Mouse (Mus musculus): ENCODE results near the gene Unc93b1. TPM values are rescaled to one million over a fixed set of nuclear protein-coding genes. Genes with fewer than 3 reads are reported as not detected.
A peak's percentile ranks its signal among the peaks of the same experiment; 100 is the strongest.

The Unc93b1 gene
- polyA plus RNA-seq, 1 experiment from 2014 or later = 6.9 TPM

DNA sequence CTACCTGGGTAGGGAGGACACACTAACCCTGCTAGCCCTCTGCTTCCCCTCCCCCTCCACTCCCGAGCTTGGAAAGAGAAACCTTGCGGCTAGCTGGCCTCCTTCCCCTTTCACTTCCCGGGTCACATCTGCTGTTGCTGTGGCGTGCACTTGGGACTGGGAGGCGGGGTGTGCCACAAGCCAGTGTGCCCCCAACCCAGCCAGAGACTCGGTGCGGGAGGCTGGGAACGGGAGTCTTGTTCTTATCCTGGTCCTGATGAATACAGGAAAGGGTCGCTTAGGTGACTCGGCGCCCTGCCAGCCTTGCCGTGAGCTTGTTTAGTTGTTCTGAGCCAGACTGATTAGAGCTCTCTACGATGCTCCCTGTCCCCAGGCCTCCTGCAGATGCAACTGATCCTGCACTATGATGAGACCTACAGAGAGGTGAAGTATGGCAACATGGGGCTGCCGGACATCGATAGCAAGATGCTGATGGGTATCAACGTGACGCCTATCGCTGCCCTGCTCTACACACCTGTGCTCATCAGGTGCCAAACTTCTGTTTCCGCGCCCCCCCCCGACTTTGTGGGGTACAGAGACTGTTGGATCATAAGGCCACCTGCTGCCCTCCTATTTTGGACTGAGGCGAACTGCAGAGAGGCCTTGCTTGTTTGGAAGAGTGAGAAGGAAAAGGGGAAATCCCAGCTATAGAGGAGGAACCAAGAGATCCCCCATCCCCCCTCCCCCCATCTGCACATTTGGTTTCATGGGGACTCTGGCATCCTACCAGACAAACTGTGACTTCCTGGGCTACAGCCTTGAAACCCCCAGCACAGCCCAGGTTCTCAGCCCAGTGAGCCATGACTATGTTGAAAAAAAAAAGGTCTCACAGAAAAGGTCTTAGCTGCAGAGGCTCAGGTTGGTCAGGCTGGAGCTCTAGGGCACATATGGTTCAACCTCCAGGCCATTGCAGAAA lies 1.2 kb downstream of the Unc93b1 start:
- Histone ChIP-seq H3K27ac (replicated peaks) (no peak overlapping the region), H3K9ac (replicated peaks) (peak overlapping the region; percentile 33), H3K4me1 (peaks cover 13% of the 10 kb centered on the region), H3K4me2 (replicated peaks) (peak overlapping the region; percentile 70), H3K9me3 (no peaks in the 10 kb centered on the region), H3K4me3 (peak overlapping the region; percentile 39), H3K36me3 (no peaks in the 10 kb centered on the region), H3K27me3 (peaks cover 4% of the 10 kb centered on the region; the same call in 1 of the 2 replicates)
- WGBS = 6% methylated on average over 21 of the region's 22 CpGs
- ATAC-seq (replicated peaks) = no peak

DNA sequence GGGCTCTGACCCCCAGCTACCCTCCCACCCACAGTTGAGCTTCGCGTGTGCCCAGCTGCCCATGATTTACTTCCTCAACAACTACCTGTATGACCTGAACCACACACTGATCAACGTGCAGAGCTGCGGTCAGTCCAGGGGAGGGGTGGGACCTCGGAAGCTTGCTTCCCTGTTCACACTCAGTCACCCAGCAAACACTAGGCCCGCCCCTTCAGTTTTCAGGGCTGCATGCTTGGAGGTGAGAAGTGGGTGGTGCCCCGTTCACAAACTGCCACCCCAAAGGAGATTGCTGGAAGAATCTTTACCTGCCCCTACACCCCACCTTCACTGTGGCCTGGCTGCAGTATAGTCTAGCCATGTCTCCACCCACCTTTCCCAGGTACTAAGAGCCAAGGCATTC lies 7.3 kb downstream of the Unc93b1 start:
- WGBS = 90% methylated on average over 7 of the region's 7 CpGs
- Histone ChIP-seq H3K4me1 (0 out of 2 replicates have a peak, but pooled peaks cover 4% of the 10 kb centered on the region), H3K9me3 (no peaks in the 10 kb centered on the region), H3K4me3 (no peak overlapping the region), H3K9ac (replicated peaks) (no peak overlapping the region), H3K4me2 (replicated peaks) (no peak overlapping the region), H3K27me3 (0 out of 2 replicates have a peak, but pooled peaks cover 3% of the 10 kb centered on the region), H3K27ac (replicated peaks) (no peak overlapping the region), H3K36me3 (no peaks in the 10 kb centered on the region)
- ATAC-seq (replicated peaks) = no peak

DNA sequence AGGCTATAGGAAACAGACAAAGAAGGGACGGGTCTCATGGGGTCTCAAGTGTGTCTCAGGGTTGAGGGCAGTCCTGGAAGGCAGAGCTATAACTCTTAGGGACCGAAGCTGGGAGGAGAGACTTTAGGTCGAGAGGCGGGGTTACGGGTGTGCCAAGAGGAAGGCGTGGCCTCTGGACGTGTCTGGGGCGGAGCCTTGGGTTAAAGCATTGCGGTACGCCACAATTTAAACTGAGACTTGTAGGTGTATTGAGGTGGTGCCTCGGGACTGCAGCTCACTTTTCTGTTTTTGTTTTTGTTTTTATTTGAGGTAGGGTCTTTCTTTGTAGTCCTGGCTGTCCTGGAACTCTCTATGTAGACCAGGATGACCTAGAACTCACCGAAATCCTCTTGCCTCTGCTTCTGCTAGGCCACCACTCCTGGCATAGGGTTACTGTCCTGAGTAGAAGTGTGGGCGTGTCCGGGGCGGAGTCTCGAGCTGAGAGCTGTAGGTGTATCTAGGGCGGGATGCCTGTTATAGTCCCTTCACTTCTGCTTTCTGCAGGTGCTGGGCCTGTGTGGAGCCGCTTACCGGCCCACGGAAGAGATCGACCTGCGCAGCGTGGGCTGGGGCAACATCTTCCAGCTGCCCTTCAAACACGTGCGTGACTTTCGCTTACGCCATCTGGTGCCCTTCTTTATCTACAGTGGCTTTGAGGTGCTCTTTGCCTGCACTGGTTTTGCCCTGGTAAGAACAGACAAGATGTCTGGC lies 8.2 kb downstream of the Unc93b1 start:
- Histone ChIP-seq H3K36me3 (no peaks in the 10 kb centered on the region), H3K4me1 (0 out of 2 replicates have a peak, but pooled peaks cover 4% of the 10 kb centered on the region), H3K27me3 (0 out of 2 replicates have a peak, but pooled peaks cover 3% of the 10 kb centered on the region), H3K9me3 (no peaks in the 10 kb centered on the region), H3K4me2 (replicated peaks) (no peak overlapping the region), H3K9ac (replicated peaks) (no peak overlapping the region), H3K27ac (replicated peaks) (no peak overlapping the region), H3K4me3 (no peak overlapping the region)
- WGBS = 30% methylated on average over 27 of the region's 27 CpGs
- ATAC-seq (replicated peaks) = no peak

DNA sequence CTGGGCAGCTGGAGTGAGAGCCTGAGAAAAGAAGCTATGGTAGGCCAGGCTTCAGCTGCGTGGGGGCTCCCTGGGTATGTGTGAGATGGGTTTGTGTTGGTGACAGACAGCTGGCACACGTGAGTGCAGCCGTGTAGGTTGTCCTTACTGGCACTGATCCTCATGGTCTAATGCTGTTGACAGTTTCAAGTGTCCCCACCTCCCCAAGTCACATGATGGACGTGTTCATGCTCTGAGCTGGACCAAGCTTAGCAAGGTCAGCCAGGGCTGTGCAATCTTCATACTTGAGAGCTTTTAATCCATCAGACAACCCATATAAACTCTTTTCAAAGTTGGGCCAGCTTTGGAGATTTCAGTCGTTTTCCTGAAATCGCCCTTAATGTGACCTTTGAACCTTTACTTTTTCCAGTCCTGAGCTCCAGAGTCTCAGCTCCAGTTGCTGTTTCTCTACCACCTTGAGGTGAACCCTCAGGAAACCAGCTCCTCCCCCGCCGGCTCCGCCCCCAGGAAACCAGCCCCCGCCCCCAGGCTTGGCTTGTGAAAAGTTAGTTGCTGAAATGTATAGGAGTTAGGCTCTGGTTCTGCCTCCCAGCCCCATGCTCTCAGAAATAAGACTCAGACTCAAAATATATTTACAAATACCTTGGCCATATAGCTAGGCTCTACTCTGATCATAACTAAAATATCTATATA lies 11.0 kb downstream of the Unc93b1 start:
- Histone ChIP-seq H3K9ac (replicated peaks) (no peak overlapping the region), H3K9me3 (no peaks in the 10 kb centered on the region), H3K4me3 (no peak overlapping the region), H3K4me2 (replicated peaks) (no peak overlapping the region), H3K36me3 (no peaks in the 10 kb centered on the region), H3K27me3 (0 out of 2 replicates have a peak, but pooled peaks cover 3% of the 10 kb centered on the region), H3K4me1 (0 out of 2 replicates have a peak, but pooled peaks cover 4% of the 10 kb centered on the region), H3K27ac (replicated peaks) (no peak overlapping the region)
- ATAC-seq (replicated peaks) = no peak
- WGBS = 40% methylated on average over 10 of the region's 10 CpGs

DNA sequence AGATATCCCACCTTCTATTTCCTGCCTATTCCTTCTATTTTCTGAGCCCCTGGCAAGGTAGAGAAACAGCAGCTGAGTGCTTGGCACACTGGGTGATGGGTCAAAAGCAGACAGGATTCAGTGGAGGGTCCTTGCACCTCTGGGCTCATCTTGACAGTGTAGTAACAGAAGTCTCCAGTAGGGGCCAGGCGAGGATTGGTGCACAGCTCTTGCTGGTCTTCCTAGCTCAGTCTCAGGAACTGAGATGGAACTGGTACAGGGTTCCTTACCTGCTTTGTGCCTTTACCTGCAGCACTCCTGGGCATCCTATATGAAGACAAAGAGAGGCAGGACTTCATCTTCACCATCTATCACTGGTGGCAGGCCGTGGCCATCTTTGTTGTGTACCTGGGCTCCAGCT lies 11.7 kb downstream of the Unc93b1 start:
- peak; percentile 68; the same call in 1 of the 2 replicates for ATAC-seq (replicated peaks)

DNA sequence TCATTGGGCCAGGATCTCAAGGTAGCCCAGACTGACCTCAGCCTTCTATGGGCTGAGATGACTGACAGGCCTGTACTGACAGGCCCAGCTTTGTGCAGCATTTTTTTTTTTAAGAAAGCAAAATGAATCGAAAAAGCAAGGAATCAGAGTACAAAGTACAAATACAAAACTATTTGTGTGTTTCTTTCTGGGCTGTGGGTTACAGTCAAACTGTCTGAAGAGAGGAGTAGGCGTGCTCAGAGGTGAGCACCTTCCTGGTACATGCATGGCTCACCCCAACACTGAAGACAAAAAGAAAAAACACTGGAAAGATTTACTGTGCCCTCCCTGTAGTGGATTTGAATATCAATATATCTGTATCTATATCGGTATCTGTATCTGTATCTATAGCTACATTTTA lies 12.8 kb downstream of the Unc93b1 start:
- Histone ChIP-seq H3K27me3 (0 out of 2 replicates have a peak, but pooled peaks cover 3% of the 10 kb centered on the region), H3K9me3 (no peaks in the 10 kb centered on the region), H3K4me3 (no peak overlapping the region), H3K9ac (replicated peaks) (no peak overlapping the region), H3K27ac (replicated peaks) (no peak overlapping the region), H3K4me2 (replicated peaks) (no peak overlapping the region), H3K4me1 (0 out of 2 replicates have a peak, but pooled peaks cover 4% of the 10 kb centered on the region), H3K36me3 (no peaks in the 10 kb centered on the region)
- WGBS = 77% methylated on average over 3 of the region's 3 CpGs
- no peak for ATAC-seq (replicated peaks)

More for the DNA sequence above, 11.7 kb downstream of the Unc93b1 start:
- Histone ChIP-seq H3K4me1 (0 out of 2 replicates have a peak, but pooled peaks cover 4% of the 10 kb centered on the region), H3K27me3 (0 out of 2 replicates have a peak, but pooled peaks cover 3% of the 10 kb centered on the region), H3K9ac (replicated peaks) (no peak overlapping the region), H3K4me3 (no peak overlapping the region), H3K4me2 (replicated peaks) (no peak overlapping the region), H3K9me3 (no peaks in the 10 kb centered on the region), H3K27ac (replicated peaks) (no peak overlapping the region), H3K36me3 (no peaks in the 10 kb centered on the region)
- 12% methylated on average over 2 of the region's 2 CpGs for WGBS

DNA sequence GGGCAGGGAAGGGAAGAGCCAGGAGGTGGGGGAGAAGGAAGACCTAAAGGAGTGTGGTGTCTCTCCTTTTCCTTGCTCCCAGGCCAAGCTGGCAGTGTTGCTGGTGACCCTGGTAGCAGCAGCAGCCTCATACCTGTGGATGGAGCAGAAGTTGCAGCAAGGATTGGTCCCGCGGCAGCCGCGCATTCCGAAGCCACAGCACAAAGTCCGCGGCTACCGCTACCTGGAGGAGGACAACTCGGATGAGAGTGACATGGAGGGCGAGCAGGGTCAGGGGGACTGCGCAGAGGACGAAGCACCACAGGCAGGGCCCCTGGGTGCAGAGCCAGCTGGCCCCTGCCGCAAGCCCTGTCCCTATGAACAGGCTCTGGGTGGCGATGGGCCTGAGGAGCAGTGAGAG lies 13.6 kb downstream of the Unc93b1 start:
- Histone ChIP-seq H3K4me3 (no peak overlapping the region), H3K4me1 (0 out of 2 replicates have a peak, but pooled peaks cover under 1% of the 10 kb centered on the region), H3K27ac (replicated peaks) (no peak overlapping the region), H3K9me3 (no peaks in the 10 kb centered on the region), H3K36me3 (no peaks in the 10 kb centered on the region), H3K4me2 (replicated peaks) (no peak overlapping the region), H3K9ac (replicated peaks) (no peak overlapping the region; the same call in 1 of the 2 replicates), H3K27me3 (no peaks in the 10 kb centered on the region)
- WGBS = 76% methylated on average over 14 of the region's 14 CpGs
- no peak for ATAC-seq (replicated peaks)

DNA sequence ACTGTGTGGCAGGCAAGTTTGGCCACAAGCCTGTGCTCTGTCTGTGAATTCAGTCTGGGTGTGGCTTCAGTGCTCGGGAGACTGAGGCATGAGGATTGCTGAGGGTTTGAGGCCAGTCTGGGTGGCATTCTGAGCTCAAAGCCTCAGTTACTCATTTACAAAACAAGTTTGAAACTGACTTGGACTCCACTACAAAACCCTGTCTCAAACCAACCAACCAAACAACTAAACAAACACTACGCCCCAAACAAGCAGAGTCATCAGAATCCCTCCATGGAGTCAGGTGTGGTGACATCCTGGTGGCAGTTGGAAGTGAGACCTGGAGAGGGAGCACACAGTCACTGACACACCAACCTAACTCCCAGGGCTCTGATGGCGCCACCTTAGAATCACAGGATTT lies 15.3 kb downstream of the Unc93b1 start:
- Histone ChIP-seq H3K27ac (replicated peaks) (no peak overlapping the region), H3K9ac (replicated peaks) (no peak overlapping the region), H3K4me3 (no peak overlapping the region), H3K36me3 (no peaks in the 10 kb centered on the region), H3K27me3 (no peaks in the 10 kb centered on the region), H3K4me1 (no peaks in the 10 kb centered on the region), H3K9me3 (no peaks in the 10 kb centered on the region), H3K4me2 (replicated peaks) (no peak overlapping the region)
- ATAC-seq (replicated peaks) = no peak
- 79% methylated on average over 3 of the region's 3 CpGs for WGBS

DNA sequence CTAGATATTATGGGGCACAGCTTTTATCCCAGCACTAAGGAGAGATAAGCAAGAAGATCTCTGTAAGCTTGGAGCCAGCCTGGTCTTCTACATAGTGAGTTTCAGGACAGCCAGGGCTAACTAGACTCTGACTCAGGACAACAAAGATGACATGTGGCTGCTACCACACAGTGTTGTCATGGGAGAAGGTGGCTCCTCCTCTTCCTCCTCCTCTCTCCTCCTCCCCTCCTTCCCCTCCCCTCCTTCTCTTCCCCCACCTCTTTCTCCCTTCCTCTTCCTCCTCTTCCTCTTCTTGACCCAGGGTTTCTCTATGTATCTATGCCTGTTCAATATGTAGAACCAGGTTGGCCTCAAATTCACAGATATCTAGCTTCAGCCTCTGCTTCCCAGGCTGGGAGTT lies 16.5 kb downstream of the Unc93b1 start:
- no peak overlapping the region for H3K27ac ChIP-seq (replicated peaks)
- no peaks in the 10 kb centered on the region for H3K4me1 ChIP-seq
- H3K9ac ChIP-seq (replicated peaks) = no peak overlapping the region
- no peaks in the 10 kb centered on the region for H3K36me3 ChIP-seq
- no peak for ATAC-seq (replicated peaks)
- H3K27me3 ChIP-seq = no peaks in the 10 kb centered on the region
- no peak overlapping the region for H3K4me3 ChIP-seq
- H3K4me2 ChIP-seq (replicated peaks) = no peak overlapping the region
- no peaks in the 10 kb centered on the region for H3K9me3 ChIP-seq

DNA sequence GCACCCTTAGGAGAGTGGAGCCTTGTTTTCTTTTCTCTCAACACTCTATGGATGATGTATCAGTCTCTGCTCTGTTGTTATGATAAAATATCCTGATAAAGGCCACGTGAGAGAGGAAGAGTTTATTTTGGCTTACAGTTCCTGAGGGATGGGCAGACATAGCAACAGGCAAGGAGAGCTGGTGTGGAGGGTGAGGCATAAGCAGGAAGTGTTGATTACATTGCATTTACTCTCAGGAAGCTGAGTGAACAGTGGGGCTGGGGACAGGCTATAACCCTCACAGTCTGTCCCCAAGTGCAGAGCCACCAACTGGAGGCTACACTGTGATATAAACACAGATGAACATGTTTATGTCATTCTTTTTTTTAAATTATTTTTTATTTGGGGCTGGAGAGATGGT lies 17.1 kb downstream of the Unc93b1 start:
- Histone ChIP-seq H3K9me3 (no peaks in the 10 kb centered on the region), H3K27ac (replicated peaks) (no peak overlapping the region), H3K4me3 (no peak overlapping the region), H3K4me2 (replicated peaks) (no peak overlapping the region), H3K36me3 (no peaks in the 10 kb centered on the region), H3K4me1 (no peaks in the 10 kb centered on the region), H3K9ac (replicated peaks) (no peak overlapping the region), H3K27me3 (no peaks in the 10 kb centered on the region)
- ATAC-seq (replicated peaks) = no peak
- WGBS = 48% methylated on average over 1 of the region's 1 CpGs

DNA sequence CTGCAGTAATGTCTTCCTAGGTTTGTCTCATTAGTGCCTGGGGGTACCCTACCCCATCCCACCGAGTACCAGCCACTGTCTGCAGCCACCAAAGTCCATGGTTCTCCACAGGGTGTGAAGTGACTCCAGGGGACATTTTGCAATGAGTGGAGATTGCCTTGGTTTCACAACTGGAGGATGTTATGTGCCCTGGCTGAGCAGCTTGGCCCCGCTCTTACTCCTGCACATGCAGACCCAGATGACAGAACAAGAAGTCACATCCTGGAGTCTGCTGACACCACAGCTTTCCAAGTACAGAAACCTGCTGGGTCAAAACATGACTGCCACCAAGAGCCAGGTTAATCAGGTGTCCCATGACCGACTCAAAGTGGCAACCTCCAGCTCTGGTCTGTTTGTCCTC lies 20.0 kb downstream of the Unc93b1 start:
- H3K36me3 ChIP-seq = no peaks in the 10 kb centered on the region
- no peak overlapping the region for H3K4me3 ChIP-seq
- no peak overlapping the region for H3K4me2 ChIP-seq (replicated peaks)
- H3K27me3 ChIP-seq = no peaks in the 10 kb centered on the region
- H3K4me1 ChIP-seq = no peaks in the 10 kb centered on the region; the same call in 1 of the 2 replicates
- no peak overlapping the region for H3K9ac ChIP-seq (replicated peaks)
- no peaks in the 10 kb centered on the region for H3K9me3 ChIP-seq
- ATAC-seq (replicated peaks) = no peak
- H3K27ac ChIP-seq (replicated peaks) = no peak overlapping the region
- 76% methylated on average over 3 of the region's 3 CpGs for WGBS
